Mouse (Mus musculus) CH12.LX (cell line): ENCODE data around the gene Ccar1. TPM values are rescaled to one million over a fixed set of nuclear protein-coding genes. Genes with fewer than 3 reads are reported as not detected.

ENCODE experiments used
- DNase-seq: peaks from one replicate; pipeline ENCODE4 v3.0.0-alpha.2; 2013; ENCODE audit errors: extremely low read depth
- H3K27ac ChIP-seq: 2 replicates; pipeline ENCODE4 v1.5.1; 2012; ENCODE audit warnings: low read depth, mild to moderate bottlenecking, control low read depth, moderate library complexity; ENCODE audit not compliant: insufficient read depth
- H3K27me3 ChIP-seq: replicated peaks from 2 replicates; pipeline ENCODE3; 2012; ENCODE audit warnings: inconsistent platforms
- H3K36me3 ChIP-seq, 2 experiments: replicated peaks in 1 of 2; 2 replicates each; pipeline versions ENCODE3 to v1.6.1; 2012; ENCODE audit warnings: inconsistent platforms in 1 of 2, low read length in 1 of 2, mild to moderate bottlenecking in 1 of 2, mixed read lengths in 1 of 2, moderate library complexity in 1 of 2; ENCODE audit not compliant: control insufficient read depth in 1 of 2, insufficient read depth in 1 of 2
- H3K4me1 ChIP-seq, 2 experiments: 2 replicates each; pipeline ENCODE4 v1.6.1; 2012; ENCODE audit warnings: inconsistent platforms in 1 of 2, moderate library complexity in 1 of 2; ENCODE audit not compliant: insufficient read depth in 2 of 2, control insufficient read depth in 1 of 2
- H3K4me2 ChIP-seq: 2 replicates; pipeline ENCODE4 v1.6.1; 2012; ENCODE audit warnings: low read depth, mild to moderate bottlenecking, control low read depth; ENCODE audit not compliant: poor library complexity, insufficient read depth, severe bottlenecking
- H3K4me3 ChIP-seq, 3 experiments: fragments of 150-350 bp in 1 of 3; sonication (generic) in 1 of 3; replicated peaks in 1 of 3; 2 replicates each; pipeline versions ENCODE3 to v1.5.1; 2011 to 2012; ENCODE audit warnings: low read depth in 2 of 3, low read length in 2 of 3, mild to moderate bottlenecking in 2 of 3, moderate library complexity in 2 of 3, control low read depth in 1 of 3, improper control_type of control experiment in 1 of 3, inconsistent platforms in 1 of 3, mixed read lengths in 1 of 3; ENCODE audit not compliant: poor library complexity in 1 of 3
- H3K79me2 ChIP-seq: replicated peaks from 2 replicates; pipeline ENCODE4 v1.6.1; 2012; ENCODE audit warnings: mild to moderate bottlenecking, moderate library complexity; ENCODE audit not compliant: control insufficient read depth, poor library complexity, insufficient read depth, severe bottlenecking; ENCODE audit errors: extremely low read depth
- H3K9ac ChIP-seq: 2 replicates; pipeline ENCODE4 v1.6.1; 2012; ENCODE audit warnings: low read depth, mild to moderate bottlenecking, control low read depth, moderate library complexity; ENCODE audit not compliant: insufficient read depth
- H3K9me3 ChIP-seq: replicated peaks from 2 replicates; pipeline ENCODE3; 2012; ENCODE audit warnings: low read length, inconsistent platforms, mixed read lengths
- CHD2 ChIP-seq: IDR thresholded peaks from 2 replicates; pipeline ENCODE4 v1.6.1; 2011; ENCODE audit warnings: low read length, improper control_type of control experiment
- CTCF ChIP-seq, 2 experiments: IDR thresholded peaks in 1 of 2; conservative IDR thresholded peaks in 1 of 2; 2 replicates each; pipeline ENCODE4 v1.5.1; 2011 to 2012; ENCODE audit warnings: low read depth in 2 of 2, low read length in 2 of 2, improper control_type of control experiment in 1 of 2, inconsistent platforms in 1 of 2, mild to moderate bottlenecking in 1 of 2, moderate library complexity in 1 of 2
- E2F4 ChIP-seq: IDR thresholded peaks from 2 replicates; pipeline ENCODE4 v1.6.1; 2011; ENCODE audit warnings: low read depth, low read length, improper control_type of control experiment; ENCODE audit not compliant: insufficient replicate concordance
- ELF1 ChIP-seq: IDR thresholded peaks from 2 replicates; pipeline ENCODE4 v1.6.1; 2014; ENCODE audit warnings: low read depth, mild to moderate bottlenecking, inconsistent platforms, low read length, improper control_type of control experiment
- EP300 ChIP-seq: IDR thresholded peaks from 2 replicates; pipeline ENCODE4 v1.6.1; 2011; ENCODE audit warnings: low read length, improper control_type of control experiment
- HCFC1 ChIP-seq: IDR thresholded peaks from 2 replicates; pipeline ENCODE4 v1.6.1; 2012; ENCODE audit warnings: low read depth, mild to moderate bottlenecking, inconsistent platforms, low read length, improper control_type of control experiment
- JUND ChIP-seq: conservative IDR thresholded peaks from 2 replicates; pipeline ENCODE4 v1.6.1; 2011; ENCODE audit warnings: low read depth, low read length, improper control_type of control experiment
- KAT2A ChIP-seq: IDR thresholded peaks from 2 replicates; pipeline ENCODE4 v1.6.1; 2012; ENCODE audit warnings: low read length, improper control_type of control experiment, inconsistent platforms; ENCODE audit not compliant: insufficient replicate concordance
- MAX ChIP-seq: IDR thresholded peaks from 2 replicates; pipeline ENCODE4 v1.6.1; 2011; ENCODE audit warnings: low read length, improper control_type of control experiment
- MAZ ChIP-seq: IDR thresholded peaks from 2 replicates; pipeline ENCODE4 v1.6.1; 2012; ENCODE audit warnings: low read depth, mild to moderate bottlenecking, inconsistent platforms, low read length, improper control_type of control experiment, moderate library complexity
- MXI1 ChIP-seq: IDR thresholded peaks from 2 replicates; pipeline ENCODE4 v1.6.1; 2011; ENCODE audit warnings: mild to moderate bottlenecking, low read depth, low read length, improper control_type of control experiment
- NELFE ChIP-seq: IDR thresholded peaks from 2 replicates; pipeline ENCODE4 v1.6.1; 2011; ENCODE audit warnings: low read depth, low read length, improper control_type of control experiment
- NRF1 ChIP-seq: IDR thresholded peaks from 2 replicates; pipeline ENCODE4 v1.6.1; 2014; ENCODE audit warnings: low read depth, mild to moderate bottlenecking, inconsistent platforms, low read length, improper control_type of control experiment, moderate library complexity
- POLR2A ChIP-seq: IDR thresholded peaks from 2 replicates; pipeline ENCODE4 v1.6.1; 2011; ENCODE audit warnings: low read depth, mild to moderate bottlenecking, improper control_type of control experiment, low read length
- RAD21 ChIP-seq: IDR thresholded peaks from 2 replicates; pipeline ENCODE4 v1.6.1; 2011; ENCODE audit warnings: low read depth, mild to moderate bottlenecking, low read length, improper control_type of control experiment, moderate library complexity
- SMC3 ChIP-seq: IDR thresholded peaks from 2 replicates; pipeline ENCODE4 v1.6.1; 2011; ENCODE audit warnings: low read depth, low read length, improper control_type of control experiment
- UBTF ChIP-seq: IDR thresholded peaks from 2 replicates; pipeline ENCODE4 v1.6.1; 2012; ENCODE audit warnings: low read depth, mild to moderate bottlenecking, inconsistent platforms, low read length, improper control_type of control experiment, moderate library complexity
- USF1 ChIP-seq: IDR thresholded peaks from 2 replicates; pipeline ENCODE4 v1.6.1; 2014; ENCODE audit warnings: low read depth, mild to moderate bottlenecking, inconsistent platforms, low read length, improper control_type of control experiment
- USF2 ChIP-seq: conservative IDR thresholded peaks from 2 replicates; pipeline ENCODE4 v1.6.1; 2011; ENCODE audit warnings: low read depth, low read length, improper control_type of control experiment
- ZC3H11A ChIP-seq: IDR thresholded peaks from 2 replicates; pipeline ENCODE4 v1.6.1; 2012; ENCODE audit warnings: low read depth, mild to moderate bottlenecking, inconsistent platforms, low read length, improper control_type of control experiment
- ZNF384 ChIP-seq: IDR thresholded peaks from 2 replicates; pipeline ENCODE4 v1.6.1; 2012; ENCODE audit warnings: low read depth, low read length, improper control_type of control experiment, inconsistent platforms
- dilution Hi-C: fragments of 300-500 bp; cut with MboI; formaldehyde crosslinking; loops from 2 replicates; pipeline ENCODE4 v1.14.3; 2020; ENCODE audit warnings: low sequenced_read_pairs; ENCODE audit not compliant: extremely low pct_unique_long_range_greater_than_20kb, extremely low pct_ligation_motif_present
- in situ Hi-C: fragments of 300-500 bp; cut with MboI; formaldehyde crosslinking; loops from 3 replicates; pipeline ENCODE4 v1.14.3; 2019; ENCODE audit warnings: low sequenced_read_pairs, low pct_ligation_motif_present, low pct_unique_long_range_greater_than_20kb, mixed read lengths
- polyA plus RNA-seq: library from polyadenylated mRNA; unstranded; fragments of >175 nt; gene quantifications from 2 replicates; pipeline ENCODE4 v1.2.1, GENCODE M21; 2012; ENCODE audit warnings: low read depth; ENCODE audit not compliant: insufficient read length
- total RNA-seq, 2 experiments: library from RNA; depleted of rRNA; stranded (reverse); fragments of 300-350 nt in 1 of 2; fragments of >200 nt in 1 of 2; gene quantifications; 2 replicates each; pipeline ENCODE4 v1.2.3; 2012 to 2014

The Ccar1 gene
- total and polyA plus RNA-seq, 3 experiments = 41.5 to 134 (median 43.1) TPM

- no peak overlapping the region for H3K4me2 ChIP-seq
- in situ Hi-C loops = no loop called here
- H3K9ac ChIP-seq = no peak overlapping the region
- H3K4me1 ChIP-seq = peaks cover 4 to 22% of the 10 kb centered on the region in 2 experiments
- H3K79me2 ChIP-seq = no peaks in the 10 kb centered on the region
- no peaks in the 10 kb centered on the region for H3K36me3 ChIP-seq
- dilution Hi-C loops = no loop called here
- no peaks in the 10 kb centered on the region for H3K27me3 ChIP-seq
- H3K27ac ChIP-seq = no peak overlapping the region
- no peak for TF ChIP-seq UBTF
- TF ChIP-seq HCFC1 = no peak
- TF ChIP-seq MAX = no peak
- no peak for TF ChIP-seq USF1
- no peak for TF ChIP-seq CTCF (conservative IDR thresholded peaks at IDR 0.05 in 1 of 2, IDR thresholded peaks at IDR 0.05 in 1 of 2; ENCODE audit: low read depth in 2 of 2, low read length in 2 of 2)
- TF ChIP-seq USF2 = no peak
- no peak for TF ChIP-seq E2F4
- TF ChIP-seq ZNF384 = no peak
- TF ChIP-seq NELFE = no peak
- no peak for TF ChIP-seq POLR2A
- no peak overlapping the region for H3K4me3 ChIP-seq
- DNase-seq = no peak
- no peaks in the 10 kb centered on the region for H3K9me3 ChIP-seq
These were observed 48.6 kb upstream of the Ccar1 start for GRCm38 (mm10) chr10:62840687-62841086.

GRCm38 (mm10) chr10:62837987-62838386 lies 45.9 kb upstream of the Ccar1 start:
- Histone ChIP-seq H3K27me3 (no peaks in the 10 kb centered on the region), H3K4me3 (no peak overlapping the region), H3K9me3 (no peaks in the 10 kb centered on the region)
- no peak for TF ChIP-seq SMC3
- no peak for TF ChIP-seq EP300
- TF ChIP-seq ELF1 = no peak
- TF ChIP-seq E2F4 = no peak
- no peak for TF ChIP-seq HCFC1
- no peak for TF ChIP-seq KAT2A
- no peak for TF ChIP-seq ZNF384
- TF ChIP-seq JUND = no peak
- no peak for TF ChIP-seq ZC3H11A
- no peak for TF ChIP-seq NRF1
- TF ChIP-seq RAD21 = no peak
- TF ChIP-seq MAZ = no peak
- no peak for TF ChIP-seq CHD2
- TF ChIP-seq MXI1 = no peak
- TF ChIP-seq, all 38 proteins: peak for 0
- in situ Hi-C loops (no loop called here), dilution Hi-C loops (no loop called here)
- Histone ChIP-seq H3K36me3 (no peaks in the 10 kb centered on the region), H3K27ac (no peak overlapping the region; the same call in 1 of the 2 replicates), H3K9ac (no peak overlapping the region), H3K4me2 (no peak overlapping the region), H3K4me1 (peaks cover 4 to 18% of the 10 kb centered on the region in 2 experiments), H3K79me2 (no peaks in the 10 kb centered on the region)
- peak; percentile 26 for DNase-seq
